Mouse (Mus musculus) kidney, postnatal 25 days (tissue): ENCODE data around the gene Lrrc43.
"Not testable (repeated sequence)": the region's sequence is repeated elsewhere in the genome, so short reads cannot be mapped to it uniquely, and the experiment has no call there.

Experiments
- DNase-seq, 2 experiments: peaks; one replicate each; pipeline ENCODE4 v3.0.0; 2021; ENCODE audit warnings: mixed read lengths in 2 of 2

Gene Lrrc43

GRCm38 (mm10) chr5:123489112-123489785 lies at the start of gene Lrrc43, which contains the start of gene Il31:
TSS of gene Lrrc43 (plus strand) at chr5:123489305.
TSS of gene Il31 (minus strand) at chr5:123489489.
- DNase-seq, result no peak

- no peak for DNase-seq
Measured at GRCm38 (mm10) chr5:123439312-123439711, 49.8 kb upstream of the Lrrc43 start.

- DNase-seq, result peak in 1 of 2 experiments; percentile 46
Measured at GRCm38 (mm10) chr5:123439941-123440340, 49.2 kb upstream of the Lrrc43 start.

- no peak for DNase-seq
Measured at GRCm38 (mm10) chr5:123440664-123441063, 48.4 kb upstream of the Lrrc43 start.

GRCm38 (mm10) chr5:123442283-123442682 lies 46.8 kb upstream of the Lrrc43 start:
- no peak for DNase-seq

GRCm38 (mm10) chr5:123444069-123444468 lies 45.0 kb upstream of the Lrrc43 start:
- DNase-seq, result peak; percentile 56 to 79

GRCm38 (mm10) chr5:123444849-123445334 lies 44.2 kb upstream of the Lrrc43 start:
- DNase-seq, result no peak

- DNase-seq, result no peak
Measured at GRCm38 (mm10) chr5:123451886-123452285, 37.2 kb upstream of the Lrrc43 start.

GRCm38 (mm10) chr5:123461420-123461819 lies 27.7 kb upstream of the Lrrc43 start:
- no peak for DNase-seq

GRCm38 (mm10) chr5:123464638-123465037 lies 24.5 kb upstream of the Lrrc43 start:
- DNase-seq, result no peak

- DNase-seq, result no peak
Measured at GRCm38 (mm10) chr5:123470784-123471400, 18.2 kb upstream of the Lrrc43 start.

GRCm38 (mm10) chr5:123473817-123474216 lies 15.3 kb upstream of the Lrrc43 start:
- DNase-seq, result no peak

- no peak for DNase-seq
Measured at GRCm38 (mm10) chr5:123487659-123488395, 1.3 kb upstream of the Lrrc43 start.

- DNase-seq, result no peak
Measured at GRCm38 (mm10) chr5:123489935-123490334, 830 bp downstream of the Lrrc43 start.

GRCm38 (mm10) chr5:123499717-123500116 lies 10.6 kb downstream of the Lrrc43 start:
- peak in 1 of 2 experiments; percentile 28 for DNase-seq

GRCm38 (mm10) chr5:123501973-123502372 lies 12.9 kb downstream of the Lrrc43 start:
- DNase-seq, result no peak

- peak; percentile 84 to 86 for DNase-seq
Measured at GRCm38 (mm10) chr5:123507936-123508723, 19.0 kb downstream of the Lrrc43 start.

- no peak for DNase-seq
Measured at GRCm38 (mm10) chr5:123508921-123509320, 19.8 kb downstream of the Lrrc43 start.

GRCm38 (mm10) chr5:123510160-123510559 lies 21.1 kb downstream of the Lrrc43 start, which contains the start of gene B3gnt4:
TSS of gene B3gnt4 (plus strand) at chr5:123510460.
- no peak for DNase-seq

- DNase-seq, result not testable (repeated sequence)
Measured at GRCm38 (mm10) chr5:123511426-123511825, 22.3 kb downstream of the Lrrc43 start.

- DNase-seq, result no peak
Measured at GRCm38 (mm10) chr5:123512102-123512501, 23.0 kb downstream of the Lrrc43 start.

- DNase-seq, result no peak
Measured at GRCm38 (mm10) chr5:123514871-123515270, 25.8 kb downstream of the Lrrc43 start.
